Mouse (Mus musculus) heart, adult 2 months (tissue): ENCODE results near the gene Usp46.

Experiments used
- CTCF ChIP-seq: fragments of 200-600 bp; IDR thresholded peaks from 2 replicates; pipeline ENCODE4 v1.8.1; 2022; ENCODE audit warnings: antibody characterized with exemption, mild to moderate bottlenecking, moderate library complexity
- EP300 ChIP-seq: fragments of 200-500 bp; IDR thresholded peaks from 2 replicates; pipeline ENCODE4 v1.6.1; 2011; ENCODE audit warnings: low read depth, low read length, control low read depth; ENCODE audit not compliant: insufficient read depth
- POLR2A ChIP-seq: fragments of 200-500 bp; IDR thresholded peaks from 2 replicates; pipeline ENCODE4 v1.6.1; 2011; ENCODE audit warnings: mild to moderate bottlenecking, low read depth, low read length, control low read depth; ENCODE audit not compliant: insufficient read depth

DNA sequence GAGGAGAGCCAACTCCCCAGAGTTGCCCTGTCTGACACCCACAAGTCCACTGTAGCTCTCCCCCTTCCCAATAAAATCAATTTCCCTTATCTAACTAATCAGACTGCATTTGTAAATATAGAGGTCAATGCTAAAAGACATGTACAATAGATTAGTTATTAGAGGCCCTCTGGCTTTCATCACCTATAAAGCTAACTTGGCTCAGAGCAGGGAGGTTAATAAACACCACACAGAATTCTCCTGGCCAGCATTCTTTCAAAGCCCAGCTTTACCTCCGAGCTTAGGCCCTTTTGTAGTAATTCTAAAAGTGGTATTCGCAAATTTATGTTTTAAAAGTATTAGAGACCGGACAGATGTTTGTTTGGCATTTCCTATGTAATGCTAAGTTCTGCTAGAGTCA, 21.4 kb upstream of the Usp46 start:
- TF ChIP-seq EP300: no peak
- TF ChIP-seq CTCF: no peak
- TF ChIP-seq POLR2A: no peak
